Mouse (Mus musculus): ENCODE data around the gene Tbx19. TPM values are rescaled to one million over a fixed set of nuclear protein-coding genes. Genes with fewer than 3 reads are reported as not detected.

The Tbx19 gene
- total RNA-seq, 2 experiments from 2014 or later: not detected

DNA sequence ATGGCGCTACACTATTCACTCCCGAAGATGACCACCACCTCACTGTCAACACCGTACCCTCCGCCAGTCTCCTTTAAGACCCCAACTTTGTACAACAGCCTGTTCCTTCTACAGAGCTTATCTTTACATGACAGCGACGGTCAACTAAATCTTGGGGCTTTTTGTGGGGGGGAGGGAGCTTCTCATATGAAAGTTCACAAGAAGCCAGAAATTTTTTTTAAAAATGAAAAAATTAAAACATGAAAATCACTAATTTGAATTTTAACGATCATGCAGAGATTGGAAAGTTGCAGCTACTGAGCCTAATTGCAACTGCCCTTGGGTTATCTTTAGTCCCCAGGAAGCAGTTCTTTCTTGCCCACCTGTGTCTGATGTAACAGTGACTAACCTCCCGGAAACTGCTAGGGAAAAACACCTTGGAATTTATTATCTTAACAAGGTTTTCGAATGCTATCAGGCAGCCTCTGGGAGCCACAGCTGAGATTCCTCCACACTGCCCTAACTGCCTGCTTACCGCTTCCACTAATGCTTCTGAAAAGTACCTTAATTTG is 32.2 kb upstream of the Tbx19 start:
- TF ChIP-seq CTCF (conservative IDR thresholded peaks at IDR 0.05): no peak

DNA sequence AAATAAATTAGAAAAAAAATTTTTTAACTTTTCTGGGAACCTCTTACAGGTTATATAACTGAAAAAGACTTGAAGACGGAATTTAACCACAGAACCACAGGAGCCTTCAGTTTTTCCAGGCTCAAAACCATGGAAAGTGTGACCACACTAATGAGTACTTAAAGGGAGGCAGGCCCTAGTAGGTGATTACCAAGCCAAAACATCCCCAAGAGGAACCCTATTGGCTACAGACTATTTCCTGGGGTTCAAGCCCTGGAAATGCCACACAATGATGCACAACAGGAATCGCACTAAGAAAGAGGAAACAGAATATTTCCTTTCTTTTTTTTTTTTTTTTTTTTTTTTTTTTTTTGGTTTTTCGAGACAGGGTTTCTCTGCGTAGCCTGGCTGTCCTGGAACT is 31.5 kb upstream of the Tbx19 start:
- Histone ChIP-seq H3K27ac (peak overlapping the region; percentile 82), H3K4me3 (peak overlapping the region; percentile 37; the same call in 1 of the 2 replicates)
- DNase-seq (ENCODE audit: low spot score in 2 of 2): no peak
- no peak for TF ChIP-seq CTCF (conservative IDR thresholded peaks at IDR 0.05)

More for the DNA sequence above, 32.2 kb upstream of the Tbx19 start:
- DNase-seq (ENCODE audit: low spot score in 2 of 2): no peak
- H3K4me3 ChIP-seq: peak overlapping the region; percentile 73; the same call in 1 of the 2 replicates
- H3K27ac ChIP-seq: peak overlapping the region; percentile 81; the same call in 1 of the 2 replicates

- H3K4me3 ChIP-seq: peak overlapping the region; percentile 37
- TF ChIP-seq CTCF (conservative IDR thresholded peaks at IDR 0.05): no peak
- no peak for DNase-seq (ENCODE audit: low spot score in 2 of 2)
- peak overlapping the region; percentile 82 for H3K27ac ChIP-seq
Measured at GRCm38 (mm10) chr1:165191611-165192010, 31.0 kb upstream of the Tbx19 start.

DNA sequence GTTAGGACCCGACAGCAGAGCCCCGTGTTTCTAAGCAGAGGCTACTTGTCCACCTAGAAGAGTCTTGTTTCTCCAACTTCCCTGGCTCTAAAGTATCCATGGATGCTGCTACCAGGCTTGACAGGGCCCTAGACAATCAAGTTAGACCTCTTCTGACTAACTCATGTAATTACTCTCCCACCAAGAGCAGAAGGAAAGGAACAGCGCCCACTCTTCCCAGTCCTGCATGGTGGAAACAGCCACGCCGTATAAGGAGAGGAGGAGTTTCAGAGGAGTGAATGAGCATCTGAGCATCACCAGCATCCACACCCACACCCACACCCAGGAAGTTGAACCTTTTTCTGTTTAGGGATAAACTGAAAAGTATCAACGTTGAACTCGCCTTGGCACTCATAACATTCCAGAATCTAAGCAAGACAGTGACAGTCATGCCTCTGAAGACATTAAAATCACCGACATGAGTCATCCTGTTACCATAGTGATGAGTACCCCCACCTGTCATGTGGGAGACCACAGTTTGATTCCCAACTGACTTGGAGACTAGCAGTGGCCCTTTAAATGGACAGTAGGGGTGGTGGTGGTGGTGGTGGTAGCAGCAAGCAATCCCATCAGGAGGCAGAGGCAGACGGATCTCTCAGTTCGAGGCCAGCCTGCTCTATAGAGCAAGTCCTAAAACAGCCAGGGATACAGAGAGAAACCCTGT is 30.1 kb upstream of the Tbx19 start:
- TF ChIP-seq CTCF (conservative IDR thresholded peaks at IDR 0.05): no peak
- no peak for DNase-seq (ENCODE audit: low spot score in 2 of 2)
- H3K4me3 ChIP-seq: no peak overlapping the region
- peak overlapping the region; percentile 82 for H3K27ac ChIP-seq

DNA sequence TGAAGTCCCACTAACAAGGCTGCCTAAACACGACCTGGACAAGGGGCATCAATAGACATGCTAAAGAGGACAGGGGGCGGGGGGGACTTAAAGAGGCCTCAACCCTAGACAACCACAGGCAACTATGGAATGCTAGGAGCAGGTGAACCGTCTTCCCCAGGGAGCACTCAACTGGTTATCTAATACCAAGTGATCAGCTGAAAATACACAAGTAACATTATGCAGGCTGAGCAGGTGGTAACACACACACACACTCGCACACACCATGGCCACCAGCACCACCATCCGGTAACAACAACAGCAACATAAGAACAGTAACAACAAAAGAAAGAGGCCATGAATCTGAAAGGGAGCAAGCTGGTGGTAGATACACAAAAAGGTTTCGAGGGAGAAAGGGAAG is 29.5 kb upstream of the Tbx19 start:
- TF ChIP-seq CTCF (conservative IDR thresholded peaks at IDR 0.05): no peak
- H3K27ac ChIP-seq: no peak overlapping the region
- DNase-seq (ENCODE audit: low spot score in 2 of 2): no peak
- no peak overlapping the region for H3K4me3 ChIP-seq

GRCm38 (mm10) chr1:165188806-165189580 is 28.4 kb upstream of the Tbx19 start:
- Histone ChIP-seq H3K4me3 (no peak overlapping the region), H3K27ac (0 out of 2 replicates have a peak overlapping the region, but pooled peaks have one; percentile 36)
- no peak for DNase-seq (ENCODE audit: low spot score in 2 of 2)
- no peak for TF ChIP-seq CTCF (conservative IDR thresholded peaks at IDR 0.05)

DNA sequence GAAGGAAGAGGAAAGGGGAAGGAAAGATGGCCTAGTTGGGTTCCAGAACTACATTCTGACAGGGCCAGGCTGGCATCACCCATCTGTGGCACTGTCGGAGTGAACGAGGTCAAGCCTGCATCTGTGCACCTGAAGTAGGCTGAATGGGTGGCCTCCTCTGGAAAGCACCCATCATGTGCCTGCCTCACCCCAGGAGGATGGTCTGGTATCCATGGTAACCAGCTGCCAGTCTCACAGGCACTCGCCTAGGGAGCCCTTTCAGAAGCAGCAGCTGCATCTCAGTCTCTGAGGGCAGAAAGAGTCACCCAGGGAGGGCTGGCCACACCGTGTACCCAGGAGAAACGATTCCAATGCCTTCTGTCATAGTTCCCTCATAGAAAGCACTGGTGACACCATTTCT is 26.8 kb upstream of the Tbx19 start:
- no peak overlapping the region for H3K4me3 ChIP-seq
- no peak for DNase-seq (ENCODE audit: low spot score in 2 of 2)
- no peak overlapping the region for H3K27ac ChIP-seq
- TF ChIP-seq CTCF (conservative IDR thresholded peaks at IDR 0.05): no peak

- Histone ChIP-seq H3K4me3 (no peak overlapping the region), H3K27ac (no peak overlapping the region)
- no peak for DNase-seq (ENCODE audit: low spot score in 2 of 2)
- TF ChIP-seq CTCF (conservative IDR thresholded peaks at IDR 0.05): no peak
Measured at GRCm38 (mm10) chr1:165186491-165186890, 25.9 kb upstream of the Tbx19 start.

- Histone ChIP-seq H3K4me3 (no peak overlapping the region), H3K27ac (peak overlapping the region; percentile 28; the same call in 1 of the 2 replicates)
- no peak for TF ChIP-seq CTCF (conservative IDR thresholded peaks at IDR 0.05)
- DNase-seq (ENCODE audit: low spot score in 2 of 2): no peak
Measured at GRCm38 (mm10) chr1:165185116-165185515, 24.5 kb upstream of the Tbx19 start.

GRCm38 (mm10) chr1:165184178-165184577 is 23.6 kb upstream of the Tbx19 start:
- no peak overlapping the region for H3K4me3 ChIP-seq
- no peak for TF ChIP-seq CTCF (conservative IDR thresholded peaks at IDR 0.05)
- no peak for DNase-seq (ENCODE audit: low spot score in 2 of 2)
- H3K27ac ChIP-seq: no peak overlapping the region

GRCm38 (mm10) chr1:165183400-165183799 is 22.8 kb upstream of the Tbx19 start:
- no peak overlapping the region for H3K4me3 ChIP-seq
- no peak overlapping the region for H3K27ac ChIP-seq
- no peak for DNase-seq (ENCODE audit: low spot score in 2 of 2)
- TF ChIP-seq CTCF (conservative IDR thresholded peaks at IDR 0.05): 0 out of 2 replicates have a peak, but pooled peaks have one; percentile 8

DNA sequence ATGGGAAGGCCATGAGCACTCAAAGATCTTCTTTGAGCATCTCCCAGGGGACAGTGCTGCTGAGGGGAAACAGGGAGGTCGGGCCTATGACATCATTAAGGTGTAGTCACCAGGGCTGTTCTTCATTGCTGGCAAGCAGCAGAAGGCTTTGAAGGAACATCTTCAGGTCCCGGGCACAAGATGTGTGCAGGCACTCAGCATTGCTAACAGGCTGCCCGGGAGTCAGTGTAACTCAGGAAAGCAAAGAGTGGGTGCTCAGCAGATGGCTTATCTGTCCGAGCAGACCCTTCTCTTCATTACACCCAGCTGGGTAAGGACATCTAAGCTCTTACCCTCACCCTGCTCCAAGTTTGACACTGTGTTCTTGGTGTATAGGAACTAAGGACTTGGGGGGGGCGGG is 18.7 kb upstream of the Tbx19 start:
- H3K27ac ChIP-seq: no peak overlapping the region

DNA sequence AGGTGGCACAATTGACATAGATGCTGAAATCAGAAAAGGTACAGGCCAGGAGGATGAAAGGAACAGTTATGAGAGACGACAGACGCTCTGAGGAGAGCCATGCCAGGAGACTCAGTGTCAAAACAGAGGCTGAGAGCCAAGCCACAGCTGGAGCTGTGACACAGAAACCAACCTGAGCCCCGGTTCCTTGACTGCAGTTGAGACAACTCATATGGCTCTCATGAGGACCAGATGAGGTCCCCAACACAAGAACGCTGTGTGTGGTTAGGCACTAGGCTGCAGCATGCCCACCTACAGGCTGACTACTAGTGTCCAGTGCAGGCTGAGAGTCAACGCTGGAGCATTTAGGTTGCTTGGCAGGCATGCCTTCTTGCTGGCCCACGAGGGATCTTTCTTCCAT is 17.5 kb upstream of the Tbx19 start:
- Histone ChIP-seq H3K27ac (no peak overlapping the region), H3K4me3 (no peak overlapping the region)
- DNase-seq (ENCODE audit: low spot score in 2 of 2): no peak
- TF ChIP-seq CTCF (conservative IDR thresholded peaks at IDR 0.05): no peak

More for the DNA sequence above, 18.7 kb upstream of the Tbx19 start:
- TF ChIP-seq CTCF (conservative IDR thresholded peaks at IDR 0.05): no peak
- no peak for DNase-seq (ENCODE audit: low spot score in 2 of 2)
- H3K4me3 ChIP-seq: no peak overlapping the region
